Mouse (Mus musculus) heart, adult 2 months (tissue): Measurements from ENCODE around the gene Mapk11.

Experiments
- CTCF ChIP-seq: fragments of 200-600 bp; IDR thresholded peaks from 2 replicates; pipeline ENCODE4 v1.8.1; 2022; ENCODE audit warnings: antibody characterized with exemption, mild to moderate bottlenecking, moderate library complexity
- EP300 ChIP-seq: fragments of 200-500 bp; IDR thresholded peaks from 2 replicates; pipeline ENCODE4 v1.6.1; 2011; ENCODE audit warnings: low read depth, low read length, control low read depth; ENCODE audit not compliant: insufficient read depth
- POLR2A ChIP-seq: fragments of 200-500 bp; IDR thresholded peaks from 2 replicates; pipeline ENCODE4 v1.6.1; 2011; ENCODE audit warnings: mild to moderate bottlenecking, low read depth, low read length, control low read depth; ENCODE audit not compliant: insufficient read depth

- TF ChIP-seq POLR2A (no peak), CTCF (no peak), EP300 (no peak)
Observed at GRCm38 (mm10) chr15:89168922-89169321, 19.5 kb upstream of the Mapk11 start.
